Mouse (Mus musculus): ENCODE measurements around the gene Nit1. TPM values are rescaled to one million over a fixed set of nuclear protein-coding genes. Genes with fewer than 3 reads are reported as not detected.

Gene Nit1
- polyA plus RNA-seq (2017; shearing (Covaris generic)) = 48.6 TPM

DNA sequence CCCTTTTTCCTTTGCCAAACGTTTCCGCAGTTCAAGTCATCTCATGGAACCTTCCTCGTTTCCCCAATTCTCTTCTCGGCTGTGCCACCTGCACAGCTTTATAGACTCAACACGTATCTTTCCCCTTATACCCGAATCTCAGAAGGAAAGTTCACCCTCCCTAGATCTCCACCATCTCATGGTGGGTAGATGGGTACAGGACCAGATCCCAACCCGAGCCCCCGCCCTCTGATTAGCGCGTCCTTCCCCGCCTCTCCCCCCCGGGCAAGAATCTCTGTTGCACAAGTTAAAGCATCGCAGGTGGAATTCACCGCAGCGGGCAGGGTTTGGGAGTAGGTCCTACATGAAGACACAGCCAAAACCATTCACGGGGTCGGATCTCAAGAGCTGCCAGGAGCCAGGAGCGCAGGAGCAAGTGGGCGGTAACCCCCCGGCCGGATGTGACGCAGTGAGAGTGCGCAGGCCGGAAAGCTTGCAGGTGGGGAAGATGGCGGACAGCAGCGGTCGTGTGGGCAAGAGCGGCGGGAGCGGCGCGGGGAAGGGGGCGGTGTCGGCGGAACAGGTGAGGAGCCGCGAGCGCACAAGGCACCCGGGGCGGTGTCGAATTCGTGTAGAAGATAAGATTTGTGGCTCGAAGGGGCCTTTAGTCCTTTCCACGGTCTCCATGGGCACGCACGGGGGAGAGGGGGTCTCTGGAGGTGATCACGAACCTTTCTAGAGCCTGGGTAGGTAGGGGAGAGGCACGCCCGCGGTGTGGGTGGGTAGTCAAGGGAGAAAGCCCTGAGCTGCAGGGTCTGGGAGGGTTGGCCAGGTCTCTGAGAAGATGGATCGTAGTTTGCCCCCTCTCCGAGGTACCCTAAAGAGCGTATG, at the start of gene Nit1, which contains the start of gene Pfdn2:
Nit1 (minus strand) TSS at position 422 of the 870 bp plus-strand sequence.
Pfdn2 (plus strand) TSS at position 446 of the 870 bp plus-strand sequence.

DNA sequence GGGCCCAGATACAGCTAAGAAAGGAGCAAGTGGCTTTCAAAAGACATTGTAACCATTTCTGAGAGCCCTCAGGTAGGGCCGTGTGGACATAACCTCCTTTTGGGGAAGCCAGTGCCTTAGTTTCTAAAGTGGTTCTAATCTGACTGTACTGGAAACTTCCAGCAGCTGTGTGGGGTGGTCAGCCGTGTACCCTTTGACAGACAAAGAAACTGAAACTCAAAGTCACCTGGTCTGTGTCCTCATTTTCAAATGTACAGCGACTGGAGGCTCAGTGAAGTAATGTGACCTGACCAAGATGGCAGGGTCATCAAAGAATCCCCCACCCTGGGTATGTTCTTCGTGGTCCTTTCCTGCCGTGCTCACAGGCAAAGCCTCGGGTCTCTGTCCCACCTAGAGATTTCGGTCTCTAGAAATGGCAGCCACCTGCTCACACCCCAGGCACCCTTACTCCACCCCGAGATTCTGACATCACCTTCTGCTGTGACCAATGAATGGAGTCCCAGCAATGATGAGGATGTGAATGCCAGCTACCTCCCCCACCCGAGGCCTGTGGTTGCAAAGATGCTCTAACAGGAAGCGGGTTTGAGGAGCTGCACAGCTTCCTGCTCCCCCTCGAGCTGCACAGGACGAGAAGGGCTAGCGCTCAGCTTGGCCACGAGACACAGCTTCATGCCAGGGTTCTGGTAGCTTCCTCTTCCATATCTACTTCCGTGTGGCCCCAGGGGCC, 43.1 kb upstream of the Nit1 start, which contains the start of gene Arhgap30:
Arhgap30 (plus strand) TSS at position 579 of the 727 bp plus-strand sequence.

DNA sequence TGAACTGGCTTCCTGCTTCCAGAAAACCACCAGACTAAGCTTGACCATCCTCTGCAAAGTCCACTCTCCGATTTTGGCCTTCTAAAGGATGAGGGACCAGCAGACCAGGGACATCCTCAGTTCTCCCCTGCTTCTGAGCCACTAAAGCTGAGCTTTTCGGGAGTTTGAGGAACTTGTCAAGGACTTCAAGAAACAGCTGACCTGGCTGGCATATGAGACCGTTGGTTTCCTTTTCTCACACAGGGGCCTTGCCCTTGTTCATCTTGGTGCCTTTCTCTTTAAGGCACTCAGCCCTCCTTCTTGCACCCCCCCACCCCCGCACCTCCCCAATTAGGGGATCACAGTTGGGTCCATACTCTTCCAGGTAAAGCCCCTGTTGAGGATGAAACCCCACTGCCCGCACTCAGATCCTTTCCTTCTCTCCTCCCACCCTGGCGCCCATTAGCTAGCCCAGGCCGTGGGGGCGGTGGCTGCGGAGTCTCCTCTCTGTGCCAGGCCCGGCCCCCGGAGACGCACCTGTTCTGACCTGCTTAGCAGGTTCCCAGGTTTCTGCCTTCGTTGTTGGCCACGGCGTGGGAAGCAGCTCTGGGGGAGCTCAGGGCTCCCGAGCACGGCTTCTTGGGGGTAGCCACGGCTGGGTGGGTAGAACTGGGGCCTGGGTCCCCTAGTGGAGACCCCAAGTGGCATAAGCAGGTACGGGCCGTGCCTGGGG, 24.6 kb upstream of the Nit1 start, which contains the start of gene Nectin4:
Nectin4 (plus strand) TSS at position 255 of the 712 bp plus-strand sequence.

DNA sequence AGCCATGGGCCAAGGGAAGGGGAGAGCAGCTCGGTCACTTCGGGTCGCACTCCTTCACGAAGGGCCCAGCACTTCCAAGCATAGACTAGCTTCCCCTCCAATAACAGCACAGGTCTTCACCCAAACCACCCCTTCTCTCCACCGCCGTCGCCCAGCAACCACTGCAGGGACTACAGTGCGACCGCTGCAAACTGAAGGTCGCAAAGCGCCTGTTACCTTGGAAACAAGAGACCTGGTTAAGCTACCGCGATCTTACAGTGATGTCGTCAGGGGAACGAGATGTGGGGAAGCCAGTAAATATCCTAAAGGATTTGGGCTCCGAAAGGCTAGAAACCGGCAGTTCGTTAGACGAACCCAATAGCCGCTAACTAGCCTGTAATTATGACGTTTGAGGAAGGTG, 15.2 kb upstream of the Nit1 start, which contains the start of gene Klhdc9:
Klhdc9 (minus strand) TSS at position 143 of the 400 bp plus-strand sequence.

DNA sequence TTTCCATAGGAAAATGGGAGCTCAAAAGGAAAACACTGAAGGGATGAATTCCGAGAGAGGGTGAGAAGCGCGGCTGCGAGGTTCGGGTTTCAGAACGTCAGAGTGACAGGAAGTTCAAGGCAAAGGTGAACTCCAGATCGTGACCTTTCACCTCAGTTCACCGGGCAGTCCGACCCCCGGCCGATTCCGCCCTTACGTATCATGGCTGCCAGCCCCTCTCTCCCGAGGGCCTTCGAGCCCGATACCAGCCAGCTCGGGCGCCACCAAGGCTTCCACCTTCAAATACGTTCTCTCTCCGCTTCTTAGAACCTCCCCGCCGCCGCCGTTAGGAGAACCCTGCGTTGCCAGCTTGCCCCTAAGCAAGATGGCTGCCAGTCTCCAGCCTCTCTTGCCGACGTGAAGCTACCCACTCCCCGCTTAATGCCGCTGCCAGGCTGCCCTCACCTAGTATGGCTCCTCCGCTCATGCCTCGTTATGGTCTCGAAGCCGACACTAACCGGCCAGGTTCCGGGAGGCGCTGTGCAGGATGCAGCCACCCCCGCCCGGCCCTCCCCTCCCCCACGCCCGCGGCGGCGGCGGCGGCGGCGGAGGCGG, 16.5 kb downstream of the Nit1 start, which contains the start of gene Dedd:
Dedd (plus strand) TSS at position 307 of the 594 bp plus-strand sequence.

DNA sequence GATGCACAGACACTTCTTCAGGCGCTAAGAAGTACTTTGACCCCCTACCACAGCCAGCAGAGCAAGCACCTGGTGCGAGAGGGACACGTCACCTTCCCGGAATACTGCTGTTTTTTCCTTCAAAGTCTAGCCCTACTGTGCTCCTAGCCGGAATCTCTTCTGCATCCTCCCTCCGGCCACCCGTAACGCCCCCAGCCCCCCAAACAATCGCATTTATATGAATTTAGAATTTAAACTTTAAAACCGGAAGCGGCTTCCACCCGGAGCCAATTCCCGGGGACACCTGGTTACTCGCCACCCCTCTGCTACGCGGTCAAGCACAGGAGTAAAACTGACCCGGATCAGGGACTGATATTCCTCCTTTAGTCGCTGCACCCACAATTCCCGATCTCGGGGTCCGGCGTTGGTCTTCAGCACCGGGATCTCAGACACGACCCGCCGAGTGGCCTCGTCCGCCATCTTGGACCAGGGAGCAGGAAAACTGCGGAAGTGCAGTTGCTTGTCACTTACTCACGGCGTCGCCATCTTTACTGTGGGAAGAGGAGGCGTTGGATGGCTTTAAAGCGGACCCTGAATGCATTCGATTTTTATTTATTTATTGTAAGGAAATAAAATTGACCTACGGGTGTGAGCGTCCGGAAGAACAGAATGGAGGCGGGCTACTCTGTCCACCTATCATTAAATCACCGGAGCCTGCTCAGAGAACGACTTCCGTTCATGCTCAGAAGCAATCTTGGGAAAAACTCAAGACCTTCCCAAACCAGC, 51.0 kb downstream of the Nit1 start, which contains the start of gene Ufc1:
Ufc1 (minus strand) TSS at position 727 of the 765 bp plus-strand sequence.

Other genes starting within 250 kb of the Nit1 start
- gene Cfap126, start 231.7 kb downstream of the Nit1 start, polyA plus RNA-seq (2017; shearing (Covaris generic)) = 1.2 TPM
- 159 TPM for gene Sdhc, start 195.0 kb downstream of the Nit1 start, polyA plus RNA-seq (2017; shearing (Covaris generic))
- not detected for gene Mpz, start 194.9 kb downstream of the Nit1 start, polyA plus RNA-seq (2017; shearing (Covaris generic))
- not detected for gene Pcp4l1, start 149.4 kb downstream of the Nit1 start, polyA plus RNA-seq (2017; shearing (Covaris generic))
- 0.36 TPM for gene Nr1i3, start 131.7 kb downstream of the Nit1 start, polyA plus RNA-seq (2017; shearing (Covaris generic))
- gene Tomm40l, start 123.1 kb downstream of the Nit1 start, polyA plus RNA-seq (2017; shearing (Covaris generic)) = 34.9 TPM
- gene Apoa2, start 120.6 kb downstream of the Nit1 start, polyA plus RNA-seq (2017; shearing (Covaris generic)) = not detected
- 5.2 TPM for gene Fcer1g, start 111.3 kb downstream of the Nit1 start, polyA plus RNA-seq (2017; shearing (Covaris generic))
- 0.12 TPM for gene Adamts4, start 95.2 kb downstream of the Nit1 start, polyA plus RNA-seq (2017; shearing (Covaris generic))
- 181 TPM for gene Ndufs2, start 94.3 kb downstream of the Nit1 start, polyA plus RNA-seq (2017; shearing (Covaris generic))
- 43.3 TPM for gene B4galt3, start 75.3 kb downstream of the Nit1 start, polyA plus RNA-seq (2017; shearing (Covaris generic))
- gene Ppox, start 64.5 kb downstream of the Nit1 start, polyA plus RNA-seq (2017; shearing (Covaris generic)) = 83.9 TPM
- gene Usp21, start 57.7 kb downstream of the Nit1 start, polyA plus RNA-seq (2017; shearing (Covaris generic)) = 61.2 TPM
- gene Ufc1, start 50.6 kb downstream of the Nit1 start, polyA plus RNA-seq (2017; shearing (Covaris generic)) = 54.1 TPM
- 45.6 TPM for gene Dedd, start 16.5 kb downstream of the Nit1 start, polyA plus RNA-seq (2017; shearing (Covaris generic))
- 93.6 TPM for gene Pfdn2, start within 50 bp of the Nit1 start, polyA plus RNA-seq (2017; shearing (Covaris generic))
- gene Klhdc9, start 15.2 kb upstream of the Nit1 start, polyA plus RNA-seq (2017; shearing (Covaris generic)) = 0.29 TPM
- gene Nectin4, start 24.5 kb upstream of the Nit1 start, polyA plus RNA-seq (2017; shearing (Covaris generic)) = 0.07 TPM
- 190 TPM for gene Arhgap30, start 43.3 kb upstream of the Nit1 start, polyA plus RNA-seq (2017; shearing (Covaris generic))
- 75.0 TPM for gene Usf1, start 65.7 kb upstream of the Nit1 start, polyA plus RNA-seq (2017; shearing (Covaris generic))
- gene Tstd1, start 73.2 kb upstream of the Nit1 start, polyA plus RNA-seq (2017; shearing (Covaris generic)) = 3.2 TPM
- 0.26 TPM for gene F11r, start 91.9 kb upstream of the Nit1 start, polyA plus RNA-seq (2017; shearing (Covaris generic))
- 11.0 TPM for gene Alyref2, start 157.8 kb upstream of the Nit1 start, polyA plus RNA-seq (2017; shearing (Covaris generic))
- gene Itln1, start 189.6 kb upstream of the Nit1 start, polyA plus RNA-seq (2017; shearing (Covaris generic)) = not detected
- 0.56 TPM for gene Cd244a, start 213.5 kb upstream of the Nit1 start, polyA plus RNA-seq (2017; shearing (Covaris generic))